Mouse (Mus musculus) CH12.LX (cell line): ENCODE data around the gene Podnl1. TPM values are rescaled to one million over a fixed set of nuclear protein-coding genes. Genes with fewer than 3 reads are reported as not detected.
A peak's percentile ranks its signal among the peaks of the same experiment; 100 is the strongest.

Source experiments
- DNase-seq: peaks from one replicate; pipeline ENCODE4 v3.0.0-alpha.2; 2013; ENCODE audit errors: extremely low read depth
- H3K27ac ChIP-seq: 2 replicates; pipeline ENCODE4 v1.5.1; 2012; ENCODE audit warnings: low read depth, mild to moderate bottlenecking, control low read depth, moderate library complexity; ENCODE audit not compliant: insufficient read depth
- H3K27me3 ChIP-seq: replicated peaks from 2 replicates; pipeline ENCODE3; 2012; ENCODE audit warnings: inconsistent platforms
- H3K36me3 ChIP-seq, 2 experiments: replicated peaks in 1 of 2; 2 replicates each; pipeline versions ENCODE3 to v1.6.1; 2012; ENCODE audit warnings: inconsistent platforms in 1 of 2, low read length in 1 of 2, mild to moderate bottlenecking in 1 of 2, mixed read lengths in 1 of 2, moderate library complexity in 1 of 2; ENCODE audit not compliant: control insufficient read depth in 1 of 2, insufficient read depth in 1 of 2
- H3K4me1 ChIP-seq, 2 experiments: 2 replicates each; pipeline ENCODE4 v1.6.1; 2012; ENCODE audit warnings: inconsistent platforms in 1 of 2, moderate library complexity in 1 of 2; ENCODE audit not compliant: insufficient read depth in 2 of 2, control insufficient read depth in 1 of 2
- H3K4me2 ChIP-seq: 2 replicates; pipeline ENCODE4 v1.6.1; 2012; ENCODE audit warnings: low read depth, mild to moderate bottlenecking, control low read depth; ENCODE audit not compliant: poor library complexity, insufficient read depth, severe bottlenecking
- H3K4me3 ChIP-seq, 3 experiments: fragments of 150-350 bp in 1 of 3; sonication (generic) in 1 of 3; replicated peaks in 1 of 3; 2 replicates each; pipeline versions ENCODE3 to v1.5.1; 2011 to 2012; ENCODE audit warnings: low read depth in 2 of 3, low read length in 2 of 3, mild to moderate bottlenecking in 2 of 3, moderate library complexity in 2 of 3, control low read depth in 1 of 3, improper control_type of control experiment in 1 of 3, inconsistent platforms in 1 of 3, mixed read lengths in 1 of 3; ENCODE audit not compliant: poor library complexity in 1 of 3
- H3K79me2 ChIP-seq: replicated peaks from 2 replicates; pipeline ENCODE4 v1.6.1; 2012; ENCODE audit warnings: mild to moderate bottlenecking, moderate library complexity; ENCODE audit not compliant: control insufficient read depth, poor library complexity, insufficient read depth, severe bottlenecking; ENCODE audit errors: extremely low read depth
- H3K9ac ChIP-seq: 2 replicates; pipeline ENCODE4 v1.6.1; 2012; ENCODE audit warnings: low read depth, mild to moderate bottlenecking, control low read depth, moderate library complexity; ENCODE audit not compliant: insufficient read depth
- H3K9me3 ChIP-seq: replicated peaks from 2 replicates; pipeline ENCODE3; 2012; ENCODE audit warnings: low read length, inconsistent platforms, mixed read lengths
- CHD2 ChIP-seq: IDR thresholded peaks from 2 replicates; pipeline ENCODE4 v1.6.1; 2011; ENCODE audit warnings: low read length, improper control_type of control experiment
- E2F4 ChIP-seq: IDR thresholded peaks from 2 replicates; pipeline ENCODE4 v1.6.1; 2011; ENCODE audit warnings: low read depth, low read length, improper control_type of control experiment; ENCODE audit not compliant: insufficient replicate concordance
- EP300 ChIP-seq: IDR thresholded peaks from 2 replicates; pipeline ENCODE4 v1.6.1; 2011; ENCODE audit warnings: low read length, improper control_type of control experiment
- ETS1 ChIP-seq: conservative IDR thresholded peaks from 2 replicates; pipeline ENCODE4 v1.6.1; 2012; ENCODE audit warnings: low read depth, mild to moderate bottlenecking, inconsistent platforms, low read length, improper control_type of control experiment, moderate library complexity
- HCFC1 ChIP-seq: IDR thresholded peaks from 2 replicates; pipeline ENCODE4 v1.6.1; 2012; ENCODE audit warnings: low read depth, mild to moderate bottlenecking, inconsistent platforms, low read length, improper control_type of control experiment
- JUN ChIP-seq: IDR thresholded peaks from 2 replicates; pipeline ENCODE4 v1.6.1; 2011; ENCODE audit warnings: low read depth, mild to moderate bottlenecking, low read length, improper control_type of control experiment, moderate library complexity; ENCODE audit not compliant: insufficient read depth
- KAT2A ChIP-seq: IDR thresholded peaks from 2 replicates; pipeline ENCODE4 v1.6.1; 2012; ENCODE audit warnings: low read length, improper control_type of control experiment, inconsistent platforms; ENCODE audit not compliant: insufficient replicate concordance
- MAFK ChIP-seq: IDR thresholded peaks from 2 replicates; pipeline ENCODE4 v1.6.1; 2011; ENCODE audit warnings: low read length, improper control_type of control experiment; ENCODE audit not compliant: insufficient replicate concordance
- MAX ChIP-seq: IDR thresholded peaks from 2 replicates; pipeline ENCODE4 v1.6.1; 2011; ENCODE audit warnings: low read length, improper control_type of control experiment
- MAZ ChIP-seq: IDR thresholded peaks from 2 replicates; pipeline ENCODE4 v1.6.1; 2012; ENCODE audit warnings: low read depth, mild to moderate bottlenecking, inconsistent platforms, low read length, improper control_type of control experiment, moderate library complexity
- MEF2A ChIP-seq: IDR thresholded peaks from 2 replicates; pipeline ENCODE4 v1.6.1; 2014; ENCODE audit warnings: low read depth, mild to moderate bottlenecking, inconsistent platforms, low read length, improper control_type of control experiment, borderline replicate concordance
- MXI1 ChIP-seq: IDR thresholded peaks from 2 replicates; pipeline ENCODE4 v1.6.1; 2011; ENCODE audit warnings: mild to moderate bottlenecking, low read depth, low read length, improper control_type of control experiment
- PAX5 ChIP-seq: IDR thresholded peaks from 2 replicates; pipeline ENCODE4 v1.6.1; 2012; ENCODE audit warnings: low read length, inconsistent platforms, mixed read lengths
- POLR2A ChIP-seq: IDR thresholded peaks from 2 replicates; pipeline ENCODE4 v1.6.1; 2011; ENCODE audit warnings: low read depth, mild to moderate bottlenecking, improper control_type of control experiment, low read length
- POLR2AphosphoS2 ChIP-seq: IDR thresholded peaks from 2 replicates; pipeline ENCODE4 v1.6.1; 2011; ENCODE audit warnings: low read depth, low read length, improper control_type of control experiment
- RAD21 ChIP-seq: IDR thresholded peaks from 2 replicates; pipeline ENCODE4 v1.6.1; 2011; ENCODE audit warnings: low read depth, mild to moderate bottlenecking, low read length, improper control_type of control experiment, moderate library complexity
- SIN3A ChIP-seq: IDR thresholded peaks from 2 replicates; pipeline ENCODE4 v1.6.1; 2012; ENCODE audit warnings: low read length, improper control_type of control experiment, inconsistent platforms
- TCF12 ChIP-seq: IDR thresholded peaks from 2 replicates; pipeline ENCODE4 v1.6.1; 2014; ENCODE audit warnings: low read depth, mild to moderate bottlenecking, inconsistent platforms, low read length, improper control_type of control experiment
- ZMIZ1 ChIP-seq: IDR thresholded peaks from 2 replicates; pipeline ENCODE4 v1.6.1; 2012; ENCODE audit warnings: low read depth, mild to moderate bottlenecking, inconsistent platforms, low read length, improper control_type of control experiment
- ZNF384 ChIP-seq: IDR thresholded peaks from 2 replicates; pipeline ENCODE4 v1.6.1; 2012; ENCODE audit warnings: low read depth, low read length, improper control_type of control experiment, inconsistent platforms
- dilution Hi-C: fragments of 300-500 bp; cut with MboI; formaldehyde crosslinking; loops from 2 replicates; pipeline ENCODE4 v1.14.3; 2020; ENCODE audit warnings: low sequenced_read_pairs; ENCODE audit not compliant: extremely low pct_unique_long_range_greater_than_20kb, extremely low pct_ligation_motif_present
- in situ Hi-C: fragments of 300-500 bp; cut with MboI; formaldehyde crosslinking; loops from 3 replicates; pipeline ENCODE4 v1.14.3; 2019; ENCODE audit warnings: low sequenced_read_pairs, low pct_ligation_motif_present, low pct_unique_long_range_greater_than_20kb, mixed read lengths
- polyA plus RNA-seq: library from polyadenylated mRNA; unstranded; fragments of >175 nt; gene quantifications from 2 replicates; pipeline ENCODE4 v1.2.1, GENCODE M21; 2012; ENCODE audit warnings: low read depth; ENCODE audit not compliant: insufficient read length
- total RNA-seq, 2 experiments: library from RNA; depleted of rRNA; stranded (reverse); fragments of 300-350 nt in 1 of 2; fragments of >200 nt in 1 of 2; gene quantifications; 2 replicates each; pipeline ENCODE4 v1.2.3; 2012 to 2014

Gene Podnl1
- total and polyA plus RNA-seq, 3 experiments, result 0.98 to 2.8 (median 2.0) TPM

DNA sequence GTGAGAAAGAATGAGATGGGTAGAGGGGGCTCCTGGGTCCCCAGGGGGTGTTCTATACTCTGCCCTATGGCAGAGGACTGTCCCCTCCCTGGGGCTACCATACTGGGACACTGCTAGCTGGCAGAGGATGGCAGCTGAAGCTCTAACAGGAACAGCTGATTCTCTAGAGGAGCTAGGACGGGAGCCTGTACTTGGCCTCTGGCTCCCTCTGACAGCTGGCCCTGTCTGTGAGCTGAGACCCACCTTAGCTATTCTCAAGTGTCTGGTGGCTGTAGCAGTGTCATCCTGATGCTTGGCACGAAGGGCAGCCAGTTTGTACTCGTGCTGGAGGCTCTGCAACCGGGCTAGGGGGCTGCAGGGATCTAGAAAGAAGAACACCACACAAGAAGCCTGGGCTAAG, 15.0 kb downstream of the Podnl1 start:
- Histone ChIP-seq H3K4me1 (peaks cover 0 to under 1% of the 10 kb centered on the region in 2 experiments; a peak in 1 of 4 replicates), H3K36me3 (peaks cover 76 to 96% of the 10 kb centered on the region in 2 experiments)
- dilution Hi-C loops, result no loop called here

DNA sequence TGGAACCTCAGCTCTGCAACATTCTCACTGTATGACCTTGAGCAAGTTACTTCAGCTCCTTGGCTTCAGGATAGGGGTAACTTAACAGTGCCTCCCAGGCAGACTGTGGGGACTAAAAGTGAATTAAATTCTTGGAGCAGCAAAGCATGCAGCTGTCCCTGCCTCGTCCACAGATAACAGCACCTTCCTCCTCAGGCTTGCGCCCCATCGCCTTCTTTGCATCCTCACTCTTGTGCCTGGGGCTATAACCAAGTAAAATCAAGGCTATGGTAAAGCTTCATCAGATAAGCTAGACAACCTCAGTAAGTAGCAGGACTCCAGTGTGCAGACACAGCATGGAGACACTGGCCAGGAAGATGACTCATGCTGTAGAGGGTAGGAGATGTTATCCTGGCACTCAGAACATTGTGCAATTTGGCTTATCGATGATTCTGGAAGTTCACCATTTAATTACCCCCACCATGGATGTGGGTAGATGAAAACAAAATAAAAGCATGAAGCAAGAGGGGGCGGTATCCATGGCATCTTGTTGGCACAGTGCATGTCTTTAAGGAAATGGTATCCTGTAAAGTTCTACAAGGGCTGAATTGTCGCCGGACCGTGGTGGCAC, 19.0 kb downstream of the Podnl1 start:
- DNase-seq, result no peak

More for the DNA sequence above, 15.0 kb downstream of the Podnl1 start:
- Histone ChIP-seq H3K27me3 (no peaks in the 10 kb centered on the region), H3K4me2 (no peak overlapping the region), H3K9ac (no peak overlapping the region), H3K4me3 (no peak overlapping the region), H3K27ac (no peak overlapping the region), H3K9me3 (no peaks in the 10 kb centered on the region), H3K79me2 (no peaks in the 10 kb centered on the region)
- TF ChIP-seq MAX (no peak), ZNF384 (no peak), MAZ (no peak), HCFC1 (no peak)
- DNase-seq, result no peak
- in situ Hi-C loops, result no loop called here

DNA sequence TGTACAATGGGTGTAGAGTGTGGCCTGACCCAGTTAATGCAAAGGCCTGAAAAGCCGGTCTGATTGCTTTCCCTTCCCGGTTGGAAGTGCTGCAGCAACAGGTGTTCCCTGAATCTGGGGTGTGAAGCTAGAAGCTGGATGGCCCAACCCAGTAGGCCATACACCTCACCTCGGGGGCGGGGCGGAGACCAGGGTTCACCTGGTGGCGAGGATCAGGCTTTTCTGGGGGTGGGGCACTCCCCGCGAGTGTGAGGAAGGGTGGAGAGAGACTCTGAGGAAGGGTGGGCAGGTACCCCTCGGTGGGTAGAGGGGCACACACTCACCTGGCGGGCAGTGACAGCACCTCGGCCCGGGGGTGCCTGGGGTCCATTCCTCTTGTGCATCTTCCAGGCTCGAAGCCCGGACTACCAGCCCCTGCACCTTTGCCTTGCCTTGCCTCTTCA, 21.6 kb downstream of the Podnl1 start:
- no peak overlapping the region for H3K27ac ChIP-seq

More for the DNA sequence above, 19.0 kb downstream of the Podnl1 start:
- no peak overlapping the region for H3K9ac ChIP-seq
- H3K9me3 ChIP-seq, result peaks cover 3% of the 10 kb centered on the region
- peaks cover 4% of the 10 kb centered on the region for H3K27me3 ChIP-seq
- H3K79me2 ChIP-seq, result 0 out of 2 replicates have a peak, but pooled peaks cover 3% of the 10 kb centered on the region
- dilution Hi-C loops, result no loop called here
- H3K4me2 ChIP-seq, result no peak overlapping the region
- peaks cover 39 to 63% of the 10 kb centered on the region in 2 experiments for H3K36me3 ChIP-seq
- H3K4me1 ChIP-seq, result peaks cover 4 to 20% of the 10 kb centered on the region in 2 experiments; a peak in 3 of 4 replicates
- no peak overlapping the region for H3K4me3 ChIP-seq
- in situ Hi-C loops, result no loop called here
- H3K27ac ChIP-seq, result no peak overlapping the region
- TF ChIP-seq RAD21 (no peak), MXI1 (no peak), E2F4 (no peak), ETS1 (no peak), PAX5 (no peak), EP300 (no peak), SIN3A (no peak), JUN (no peak), MEF2A (no peak), POLR2AphosphoS2 (no peak), MAFK (no peak), ZMIZ1 (no peak), MAX (no peak), CHD2 (no peak), TCF12 (no peak)
- TF ChIP-seq, all 38 proteins: peak for 0

More for the DNA sequence above, 21.6 kb downstream of the Podnl1 start:
- TF ChIP-seq KAT2A, result no peak
- TF ChIP-seq POLR2A, result no peak
- Histone ChIP-seq H3K4me2 (peak overlapping the region; percentile 25; the same call in 1 of the 2 replicates), H3K36me3 (peaks cover 19 to 39% of the 10 kb centered on the region in 2 experiments), H3K9ac (peak overlapping the region; percentile 58), H3K4me1 (peaks cover 4 to 20% of the 10 kb centered on the region in 2 experiments; a peak in 3 of 4 replicates), H3K4me3 (peak overlapping the region; percentile 81 to 88 (median 83)), H3K79me2 (0 out of 2 replicates have a peak, but pooled peaks cover 3% of the 10 kb centered on the region), H3K27me3 (peaks cover 8% of the 10 kb centered on the region), H3K9me3 (peaks cover 3% of the 10 kb centered on the region)
- DNase-seq, result peak; percentile 21
- dilution Hi-C loops (no loop called here), in situ Hi-C loops (no loop called here)
